Mouse (Mus musculus): ENCODE results near the gene Parpbp.

The Parpbp gene

DNA sequence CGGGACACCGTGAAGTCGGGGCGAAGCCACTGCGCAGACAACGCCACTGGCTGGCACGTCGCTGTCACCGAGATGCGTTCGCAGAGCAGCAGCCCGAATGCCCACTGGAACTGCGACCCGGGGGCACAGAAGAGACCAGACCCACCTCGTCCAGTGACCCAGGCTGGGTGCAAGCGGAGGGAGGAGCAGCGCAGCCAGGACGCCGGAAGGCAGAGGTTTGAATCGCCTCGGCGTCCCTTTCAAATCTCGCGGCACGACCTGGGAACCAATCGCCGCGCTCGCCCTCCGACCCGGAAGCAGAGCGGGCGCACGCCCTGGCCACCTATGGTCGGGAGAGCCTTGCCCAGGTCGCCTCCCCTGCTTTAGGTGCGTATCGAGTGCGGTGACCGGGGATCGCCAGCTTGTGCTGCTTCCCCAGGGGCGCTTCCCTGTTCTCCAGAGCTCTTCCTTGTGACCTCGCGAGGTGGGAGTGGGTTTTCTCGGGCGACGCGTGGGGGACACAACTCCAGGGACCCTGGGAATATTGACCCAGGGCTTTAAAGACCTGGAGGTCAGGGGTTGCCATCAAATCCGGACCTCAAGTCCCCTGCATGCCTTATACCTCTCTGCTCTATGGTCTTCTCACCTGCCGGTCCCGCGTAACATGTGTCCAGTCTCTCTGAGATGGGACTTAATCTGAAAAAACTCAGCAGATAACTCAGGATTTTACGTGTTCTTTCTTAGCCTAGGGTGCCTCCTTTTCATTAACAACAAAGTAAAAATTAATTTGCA is at the start of gene Parpbp, which contains the start of gene Nup37:
Gene Parpbp (minus strand): TSS at position 235 of the 771 bp plus-strand sequence.
Gene Nup37 (plus strand): TSS at position 286 of the 771 bp plus-strand sequence.
- DNase-seq (ENCODE audit: low spot score in 2 of 2): peak; percentile 82 to 89

DNA sequence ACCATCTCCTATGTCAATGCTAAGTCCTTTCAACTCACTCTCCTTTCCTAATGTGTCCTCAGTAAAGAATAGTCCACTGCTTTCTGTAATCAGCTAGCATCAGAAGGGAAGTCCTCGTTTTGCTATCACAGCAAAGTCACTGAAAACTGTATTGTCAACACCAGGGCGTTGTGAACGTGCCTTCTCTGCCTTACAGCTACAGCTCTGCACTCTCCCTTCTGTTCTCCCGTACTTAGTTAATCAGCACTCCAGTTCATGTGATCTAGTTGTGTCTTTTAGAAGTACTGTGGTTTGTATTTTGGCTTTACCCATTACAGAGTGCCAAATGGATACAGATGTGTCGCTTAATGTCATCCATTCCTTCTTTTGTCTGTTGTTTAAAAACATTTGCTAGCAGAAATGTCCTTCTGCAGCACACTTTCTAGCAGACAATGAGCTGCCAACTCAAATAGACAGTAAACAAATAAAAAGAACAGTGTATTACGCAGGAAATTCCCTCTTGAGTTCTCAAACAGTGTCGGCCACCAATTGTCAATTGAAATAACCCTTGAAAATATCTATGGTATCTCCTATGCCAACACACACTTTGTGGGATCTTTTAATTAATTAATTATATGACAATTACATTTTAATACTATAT is 20.8 kb upstream of the Parpbp start:
- no peak for DNase-seq (ENCODE audit: low spot score in 2 of 2)

DNA sequence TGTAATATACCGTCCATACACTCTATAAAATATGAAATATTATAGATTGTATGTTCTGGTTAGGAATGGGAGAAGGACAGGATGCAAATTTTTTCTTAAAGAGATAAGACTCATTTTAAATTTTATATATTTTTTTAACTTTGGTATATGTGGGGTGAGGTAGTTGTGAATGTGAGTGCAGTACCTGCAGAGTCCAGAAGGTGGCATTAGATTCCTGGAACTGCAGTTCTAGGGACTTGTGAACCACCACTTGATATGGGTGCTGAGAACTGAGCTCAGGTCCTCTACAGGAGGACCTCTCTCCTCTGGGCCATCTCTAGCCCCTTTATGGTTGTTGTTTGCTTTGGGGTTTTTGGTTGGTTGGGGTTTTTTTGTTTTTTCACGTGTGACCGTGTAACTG is 19.4 kb upstream of the Parpbp start:
- DNase-seq (ENCODE audit: low spot score in 2 of 2): no peak

DNA sequence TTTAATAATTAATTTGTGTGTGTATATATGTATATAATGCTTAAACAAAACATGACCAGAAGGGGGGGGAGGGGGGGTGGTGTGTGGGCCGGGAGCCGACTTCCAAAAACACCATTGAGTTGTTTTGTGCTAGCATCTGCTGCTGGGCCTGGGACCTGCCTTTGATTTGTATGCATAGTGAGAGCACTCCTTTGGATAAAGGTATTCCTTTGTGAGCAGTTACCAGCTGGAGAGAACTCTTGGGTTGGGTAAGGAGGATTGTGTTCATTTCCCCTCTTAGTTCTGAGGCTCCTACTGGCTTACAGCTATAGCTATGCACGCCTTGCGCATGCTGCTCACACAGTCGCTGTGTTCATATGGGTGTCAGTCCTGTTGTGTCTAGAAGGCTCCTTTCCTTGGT is 15.9 kb upstream of the Parpbp start:
- no peak for DNase-seq (ENCODE audit: low spot score in 2 of 2)

DNA sequence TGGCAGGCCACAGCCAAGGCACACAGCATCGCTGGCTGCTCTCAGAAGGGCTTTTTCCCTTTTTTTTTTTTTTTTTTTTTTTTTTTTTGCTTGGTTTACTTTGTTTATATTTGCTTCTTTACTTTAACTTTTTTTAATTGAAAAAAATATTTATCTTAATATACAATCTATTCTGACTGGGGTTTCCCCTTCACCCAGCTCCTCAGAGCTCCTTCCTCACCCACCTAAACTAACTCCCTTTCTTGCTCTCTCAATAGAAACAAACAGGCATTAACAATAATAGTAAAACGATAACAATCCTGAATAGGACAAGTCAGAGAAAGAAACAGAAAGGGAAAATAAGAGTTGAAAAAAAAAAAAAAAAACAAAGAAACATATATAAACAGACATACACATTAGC is 15.4 kb upstream of the Parpbp start:
- DNase-seq (ENCODE audit: low spot score in 2 of 2): no peak

DNA sequence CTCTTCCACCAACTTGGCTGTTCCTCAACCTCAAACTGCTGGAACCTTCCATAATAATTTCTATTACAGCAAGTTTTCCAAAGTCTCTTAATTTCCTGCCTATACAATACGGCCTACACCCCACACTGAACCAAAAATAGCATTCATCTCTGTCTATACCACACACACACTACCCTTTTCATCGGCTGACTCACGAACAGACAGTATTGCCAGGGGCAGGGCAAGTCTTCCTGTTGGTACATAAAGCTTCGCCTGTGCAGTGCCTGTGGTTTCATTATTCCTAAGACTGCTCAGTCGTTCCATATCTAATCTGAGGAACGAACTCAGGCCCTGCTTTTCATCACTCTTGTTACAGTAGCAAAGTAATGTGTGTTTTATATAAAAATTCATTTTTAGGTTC is 4.9 kb upstream of the Parpbp start:
- no peak for DNase-seq (ENCODE audit: low spot score in 2 of 2)

DNA sequence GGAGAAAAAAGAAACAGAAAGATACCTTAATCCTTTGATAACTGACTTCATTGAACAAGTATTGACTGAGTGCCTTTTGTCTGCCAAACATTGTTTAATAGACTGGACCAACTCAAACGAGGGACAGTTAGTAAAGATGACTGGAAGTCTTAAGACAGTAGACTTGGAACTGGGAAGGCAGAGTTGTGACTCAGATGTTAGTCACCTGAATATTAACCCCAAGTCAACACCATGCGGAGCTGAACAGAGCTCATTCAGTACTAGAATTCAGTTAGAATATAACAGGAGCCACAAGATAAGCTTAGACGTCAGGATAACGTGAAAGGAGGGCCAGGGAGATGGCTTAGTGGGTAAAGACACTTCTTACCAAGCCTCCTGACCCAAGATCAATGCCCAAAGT is 3.6 kb upstream of the Parpbp start:
- no peak for DNase-seq (ENCODE audit: low spot score in 2 of 2)

DNA sequence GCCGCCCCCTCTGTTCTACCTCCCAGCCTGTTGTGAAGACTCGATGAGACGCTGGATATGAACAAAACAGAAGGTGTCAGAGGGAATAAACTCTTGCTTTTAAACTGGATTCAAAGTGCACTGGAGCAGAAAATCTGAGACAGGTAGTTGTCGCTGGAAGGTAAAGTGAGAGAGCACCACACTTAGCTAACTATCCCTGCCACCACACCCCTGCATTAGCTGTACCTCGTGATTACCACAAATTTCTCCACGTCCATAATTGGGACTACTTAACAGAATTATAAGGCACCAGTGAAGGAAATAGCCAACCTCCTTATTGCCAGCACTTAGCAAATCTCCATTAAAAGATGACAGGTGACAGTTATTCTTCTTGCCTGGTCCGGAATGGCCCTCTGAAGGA is 554 bp downstream of the Parpbp start:
- no peak for DNase-seq (ENCODE audit: low spot score in 2 of 2)

DNA sequence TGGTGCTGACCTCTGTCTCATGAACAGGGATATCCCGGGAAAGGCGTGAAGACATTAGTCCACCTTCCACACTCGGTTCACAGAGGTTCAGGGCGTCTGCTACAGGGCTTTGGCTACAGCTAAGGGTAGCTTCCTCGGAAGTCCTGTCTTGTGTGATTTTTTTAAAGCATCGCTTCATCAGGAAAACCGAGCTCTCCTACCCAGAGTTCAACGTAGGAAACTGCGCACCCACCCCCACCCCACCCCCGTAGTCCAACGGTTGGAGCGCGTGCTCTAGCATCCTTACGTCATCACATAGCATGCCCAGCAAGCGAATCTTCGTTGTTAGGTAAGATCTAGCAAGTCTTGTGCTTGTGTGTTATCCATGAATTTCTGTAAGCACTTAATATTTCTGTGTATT is 11.1 kb downstream of the Parpbp start:
- DNase-seq (ENCODE audit: low spot score in 2 of 2): no peak

DNA sequence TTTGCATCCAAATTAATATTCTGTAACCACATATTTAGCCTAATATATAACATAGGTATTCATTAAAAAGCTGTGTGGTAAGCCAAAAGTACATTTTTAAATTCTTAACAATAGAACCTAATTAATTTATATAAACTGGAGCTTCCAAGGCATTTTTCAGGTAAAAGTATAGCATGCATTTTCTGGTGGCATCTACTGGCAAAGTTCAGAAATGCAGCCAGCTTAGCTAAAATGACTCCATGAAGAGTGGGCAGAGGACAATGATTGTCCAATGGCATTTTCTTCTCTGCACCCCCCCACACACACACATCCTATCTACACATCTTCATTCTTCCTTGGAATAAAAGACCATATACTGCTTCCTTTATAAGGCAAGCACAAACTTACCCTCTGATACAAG is 27.0 kb downstream of the Parpbp start:
- DNase-seq (ENCODE audit: low spot score in 2 of 2): no peak

DNA sequence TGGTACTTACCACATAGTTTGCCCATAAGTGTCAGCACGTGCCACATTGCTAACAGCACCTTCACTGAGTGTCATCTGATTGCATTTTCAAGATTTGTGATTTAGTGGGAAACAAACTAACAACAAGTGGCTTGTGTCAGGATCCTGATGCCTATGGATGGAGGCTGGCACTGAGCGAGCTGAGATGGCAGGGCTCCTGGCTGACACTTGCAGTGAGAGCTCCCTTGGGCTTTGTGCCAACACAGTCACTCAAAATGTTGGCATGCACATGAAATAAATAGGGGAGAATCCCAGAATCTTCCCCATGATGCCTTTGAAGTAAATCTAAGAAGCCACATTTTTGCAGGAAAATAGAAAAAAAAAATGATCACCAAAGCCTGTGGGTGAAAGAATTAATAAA is 33.5 kb downstream of the Parpbp start:
- no peak for DNase-seq (ENCODE audit: low spot score in 2 of 2)

DNA sequence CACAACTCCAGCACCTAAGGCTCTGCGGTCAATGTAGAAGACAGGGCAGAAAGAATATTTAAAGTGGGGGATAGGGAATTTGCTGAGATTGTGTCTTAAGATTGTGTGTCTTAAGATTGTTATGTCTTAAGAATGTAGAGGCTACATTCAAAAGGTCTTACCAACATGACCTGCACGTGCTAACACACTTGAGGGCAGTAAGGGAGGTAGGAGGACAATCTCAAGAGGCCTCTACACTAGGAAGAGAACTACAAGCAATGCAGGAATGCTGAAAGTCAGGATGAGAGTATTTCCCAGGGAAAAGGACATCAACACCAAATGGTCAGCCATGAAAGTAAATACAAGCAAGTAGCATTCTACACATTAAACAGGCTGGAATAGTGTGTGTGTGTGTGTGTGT is 40.6 kb downstream of the Parpbp start:
- no peak for DNase-seq (ENCODE audit: low spot score in 2 of 2)

DNA sequence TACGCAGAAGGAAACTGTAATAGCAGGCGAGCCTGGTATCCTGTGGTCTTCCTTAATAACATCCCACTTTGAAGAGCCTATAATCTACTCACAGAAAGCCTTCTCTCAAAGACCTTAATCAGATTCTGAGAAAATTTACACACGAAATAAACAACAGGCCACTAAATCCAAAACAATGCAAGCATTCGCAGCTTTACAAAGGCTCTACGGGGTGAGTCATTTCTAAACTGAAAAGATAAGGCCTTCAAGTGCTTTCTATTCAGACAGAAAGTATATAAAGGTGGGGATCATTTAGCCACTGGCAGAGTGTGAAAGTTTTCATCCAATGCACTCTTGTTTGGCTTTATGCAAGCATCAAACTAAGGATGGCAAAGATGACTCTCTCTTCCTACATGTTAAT is 56.0 kb downstream of the Parpbp start, which contains the start of gene Pmch:
Gene Pmch (plus strand): TSS at position 301 of the 400 bp plus-strand sequence.
- no peak for DNase-seq (ENCODE audit: low spot score in 2 of 2)

DNA sequence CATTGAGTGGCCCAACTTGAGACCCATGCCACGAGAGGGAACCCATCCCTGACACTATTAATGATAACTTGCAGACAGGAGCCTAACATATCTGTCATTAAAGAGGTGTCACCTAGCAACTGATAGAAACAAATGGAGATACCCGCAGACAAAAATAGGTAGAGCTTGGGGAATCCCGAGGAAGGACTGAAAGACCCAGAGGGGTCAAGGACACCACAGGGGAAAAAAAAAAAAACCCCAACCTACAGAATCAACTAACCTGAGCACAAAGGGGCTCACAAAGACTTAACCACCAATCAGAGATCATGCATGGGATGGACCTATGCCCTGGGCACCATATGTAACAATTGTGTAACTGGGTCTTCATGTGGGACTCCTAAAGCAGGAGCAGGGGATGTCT is 79.4 kb downstream of the Parpbp start:
- no peak for DNase-seq (ENCODE audit: low spot score in 2 of 2)

DNA sequence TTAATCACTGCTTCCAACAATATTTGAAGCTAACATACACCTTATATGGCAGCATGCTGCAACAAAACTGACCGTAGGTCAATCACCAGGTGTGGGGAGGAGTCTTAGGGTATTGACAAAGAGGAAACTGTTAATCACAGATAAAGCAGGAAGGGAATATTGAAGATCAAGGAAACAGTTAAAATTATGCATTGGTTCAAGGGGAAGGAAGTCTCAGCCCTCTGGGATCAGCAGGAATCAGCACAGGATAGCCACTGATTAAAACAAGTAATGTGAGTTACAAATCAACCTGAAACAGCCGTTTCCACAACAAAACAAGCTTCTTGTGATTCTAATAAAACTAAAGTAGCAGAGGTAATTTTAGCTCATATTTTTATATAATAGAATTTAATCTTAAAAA is 81.9 kb downstream of the Parpbp start:
- DNase-seq (ENCODE audit: low spot score in 2 of 2): no peak

DNA sequence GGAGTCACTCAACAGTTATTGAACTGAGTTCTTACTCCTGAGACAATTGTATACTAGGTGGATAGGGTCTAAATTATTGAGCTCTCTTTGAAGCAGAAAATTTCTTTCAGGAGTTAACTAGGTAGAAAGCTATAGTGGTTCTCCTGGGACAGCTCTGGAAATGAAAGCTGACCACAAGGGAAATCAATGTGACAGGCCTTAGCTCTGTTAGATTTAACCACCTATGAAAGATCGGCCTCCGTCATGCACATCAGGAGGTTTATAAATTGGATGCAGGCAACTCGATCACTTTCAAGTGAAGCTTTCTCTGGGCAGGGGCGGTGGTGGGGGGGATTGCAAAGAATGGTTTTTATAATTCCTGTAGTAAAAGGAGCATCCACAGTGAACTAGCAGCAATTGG is 83.3 kb downstream of the Parpbp start:
- DNase-seq (ENCODE audit: low spot score in 2 of 2): no peak

DNA sequence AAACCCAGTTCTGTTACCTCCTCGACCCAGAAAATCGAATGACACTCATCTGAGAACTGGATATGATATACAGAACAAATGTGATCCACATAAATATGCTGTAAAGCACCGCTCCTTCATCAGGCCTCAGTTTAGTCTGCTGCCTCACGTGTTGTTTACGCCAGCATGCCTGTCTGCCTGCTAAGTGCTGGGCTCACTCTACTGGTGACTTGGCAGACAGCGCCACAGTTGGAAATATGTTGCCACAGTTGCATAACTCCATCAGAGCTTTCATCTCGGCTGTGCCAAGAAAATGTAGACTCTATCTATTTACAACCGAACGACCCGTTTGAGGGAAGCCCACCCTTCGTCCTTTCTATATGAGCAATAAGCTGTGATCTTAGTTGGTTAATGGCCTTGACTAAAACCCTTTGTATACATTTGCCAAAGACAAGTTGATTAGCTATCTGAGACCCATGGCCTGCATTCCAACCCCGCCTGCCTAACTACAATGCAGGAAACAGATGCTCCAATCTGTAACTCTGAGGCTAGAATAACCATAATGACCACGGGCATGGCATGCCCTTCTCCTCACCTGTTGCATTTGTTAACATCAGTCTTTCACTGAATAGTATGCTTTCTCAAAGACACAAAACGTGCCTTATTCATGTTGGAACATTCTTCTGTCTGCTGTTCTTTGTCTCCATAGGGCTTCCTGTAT is 89.6 kb downstream of the Parpbp start:
- DNase-seq (ENCODE audit: low spot score in 2 of 2): no peak

DNA sequence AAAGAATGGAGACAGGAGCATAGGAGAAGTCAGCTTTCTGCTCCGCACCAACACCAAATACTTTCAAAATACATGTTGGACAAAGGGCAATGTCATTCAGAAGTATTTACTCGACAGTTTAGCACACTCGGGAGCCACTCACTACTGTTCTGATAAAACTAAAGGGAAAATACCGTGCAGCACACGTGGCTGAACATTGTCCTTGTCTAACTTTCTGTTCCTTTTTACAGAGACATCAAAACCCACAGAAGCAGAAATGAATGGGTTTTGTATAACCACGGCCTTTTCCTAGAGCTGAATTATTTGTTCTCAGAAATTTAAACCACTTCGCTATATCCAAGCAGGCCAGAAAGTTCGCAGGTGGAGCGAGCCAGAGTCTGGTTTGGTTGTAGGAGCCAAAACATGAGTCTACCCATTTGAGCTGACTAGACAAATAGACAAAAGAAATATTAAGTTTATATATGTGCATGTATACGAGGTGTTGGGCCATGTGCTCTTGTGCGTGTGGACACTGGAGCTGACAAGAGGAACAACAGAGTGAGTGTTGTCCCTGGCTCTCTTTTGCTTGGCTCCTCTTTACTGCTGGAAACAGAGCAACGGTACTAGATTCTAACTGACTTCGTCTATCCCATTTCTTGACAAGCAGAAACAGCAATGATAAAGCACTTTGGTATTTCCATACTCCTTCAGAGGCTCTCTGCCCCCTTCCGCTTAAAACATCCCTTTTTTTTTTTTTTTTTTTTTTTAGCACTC is 92.3 kb downstream of the Parpbp start:
- no peak for DNase-seq (ENCODE audit: low spot score in 2 of 2)

DNA sequence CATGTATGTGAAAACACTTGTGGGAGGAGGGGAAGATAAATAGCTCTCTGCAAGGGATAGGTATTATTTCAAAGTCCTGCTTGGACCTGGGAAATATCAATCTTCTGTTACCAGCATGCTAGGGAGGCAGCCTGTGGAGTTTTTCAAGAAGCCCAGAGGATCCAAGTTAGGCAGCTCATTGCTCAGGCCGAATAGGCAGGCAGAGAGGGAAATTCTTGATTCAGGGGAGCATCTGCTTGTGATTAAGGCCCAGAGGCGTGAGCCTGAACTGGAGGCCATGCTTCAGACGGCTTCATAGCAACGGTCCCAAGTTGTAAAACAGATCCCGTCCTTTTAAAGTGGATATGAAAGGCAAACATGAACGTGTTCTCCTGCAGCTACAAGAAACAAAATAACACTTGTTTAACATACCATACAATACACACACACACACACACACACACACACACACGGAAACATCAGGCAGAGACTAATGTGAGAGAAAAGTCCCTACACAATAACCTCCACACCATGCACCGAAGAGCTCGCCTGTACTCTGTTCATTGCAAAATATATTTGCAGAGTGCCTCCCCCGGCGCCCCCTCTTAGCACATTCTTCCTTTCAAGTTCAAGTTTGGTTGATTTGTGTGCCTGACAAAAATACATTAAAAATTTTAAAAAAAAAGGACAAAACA is 100.5 kb downstream of the Parpbp start:
- DNase-seq (ENCODE audit: low spot score in 2 of 2): no peak

DNA sequence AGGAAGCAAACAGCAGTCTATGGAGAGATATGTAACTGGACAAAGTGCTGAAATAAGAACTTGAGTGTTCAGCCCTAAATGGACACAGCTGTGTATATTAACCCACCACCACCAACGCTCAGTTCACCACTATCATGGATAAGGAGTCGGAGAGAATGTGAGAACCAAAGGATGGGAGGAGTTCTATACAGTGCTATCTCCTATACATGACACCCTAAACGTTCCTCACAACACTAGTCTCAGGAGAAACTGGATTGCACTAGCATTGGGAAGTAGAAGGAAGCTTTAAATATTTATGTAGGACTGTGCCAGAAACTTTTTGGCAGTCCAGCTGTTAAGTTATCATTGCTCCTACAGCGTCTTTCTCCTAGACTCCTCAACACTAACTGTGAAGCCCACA is 102.4 kb downstream of the Parpbp start:
- no peak for DNase-seq (ENCODE audit: low spot score in 2 of 2)
